Mouse (Mus musculus) retina, adult 2 months (tissue): Measurements from ENCODE around the gene Tmem242.

Experiments used
- DNase-seq: peaks from one replicate; pipeline ENCODE4 v3.0.0-alpha.2; 2012; ENCODE audit warnings: low read depth, low spot score

The Tmem242 gene

DNA sequence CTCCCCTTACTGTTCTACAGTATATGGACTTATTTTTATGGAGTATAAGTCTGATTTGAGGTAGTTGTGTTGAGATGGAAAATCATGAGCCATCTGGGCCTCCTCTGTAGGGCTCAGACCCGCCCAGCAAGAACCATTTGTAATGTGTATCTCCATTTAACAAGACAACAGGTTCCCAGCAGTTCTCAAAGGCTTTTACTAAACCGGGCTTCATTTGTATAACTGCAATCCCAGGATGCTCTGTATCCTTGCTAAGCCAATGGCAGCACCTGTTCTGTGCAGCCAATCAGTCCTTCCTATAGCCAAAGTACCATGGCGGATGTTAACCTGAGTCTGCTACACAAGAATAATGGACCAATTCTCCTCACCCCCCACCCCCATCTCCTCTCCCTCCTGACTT, 23.5 kb downstream of the Tmem242 start:
- DNase-seq: no peak

DNA sequence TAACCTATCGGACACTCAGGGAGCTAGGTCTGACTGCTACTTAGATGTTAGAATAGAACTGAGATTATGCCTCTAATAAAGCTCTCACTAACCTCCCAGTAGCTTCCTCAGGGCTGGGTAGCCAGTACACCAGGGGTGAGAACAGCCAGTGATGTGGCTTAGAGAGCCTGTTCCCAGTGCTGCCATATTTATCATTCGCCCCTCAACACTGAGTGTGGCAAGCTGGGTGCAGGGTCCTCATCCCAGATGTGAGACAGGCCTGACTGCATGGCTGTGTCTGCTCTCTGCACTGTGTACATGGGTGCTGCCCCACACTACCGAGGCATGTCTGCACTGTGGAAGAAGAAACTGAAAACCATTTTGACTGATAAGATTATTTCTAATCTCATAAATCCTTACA, 26.0 kb downstream of the Tmem242 start:
- no peak for DNase-seq

DNA sequence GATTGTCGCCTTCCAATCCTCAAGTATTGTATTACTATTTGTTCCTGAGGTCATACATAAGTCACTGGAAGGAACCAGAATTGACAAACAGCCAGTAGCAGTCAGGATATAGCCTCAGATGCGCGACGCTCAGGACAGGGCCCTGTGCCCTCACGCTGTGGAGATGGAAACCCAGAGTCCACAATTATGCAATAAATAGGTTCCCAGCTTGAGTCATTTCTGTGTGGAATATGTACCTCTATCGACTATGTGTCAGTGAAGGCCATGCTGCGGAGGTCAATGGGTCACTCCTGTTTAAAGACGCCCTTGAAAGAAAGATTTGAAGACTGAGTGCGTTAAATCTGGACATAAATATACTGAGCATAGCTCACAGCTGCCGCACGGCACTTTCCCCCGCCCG, 26.7 kb downstream of the Tmem242 start:
- DNase-seq: no peak

DNA sequence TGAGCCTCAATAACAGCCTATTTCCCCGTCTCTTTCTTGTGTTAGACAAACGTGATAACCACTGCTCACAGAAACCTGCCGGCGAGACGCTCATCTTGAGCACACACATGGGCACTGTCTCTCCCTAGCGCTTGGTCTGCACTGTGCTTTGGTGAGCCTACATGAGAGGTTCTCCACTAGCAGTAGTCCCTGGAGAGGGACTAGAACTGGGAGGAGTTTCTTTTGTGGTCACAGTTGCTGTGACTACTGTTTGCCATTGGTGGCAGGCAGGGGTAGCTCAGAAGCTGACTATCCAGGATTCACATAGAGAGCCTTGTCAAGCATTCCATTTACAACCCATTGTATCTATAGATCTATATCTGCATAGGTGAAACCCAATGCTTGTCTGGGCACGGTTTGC, 27.3 kb downstream of the Tmem242 start:
- no peak for DNase-seq

DNA sequence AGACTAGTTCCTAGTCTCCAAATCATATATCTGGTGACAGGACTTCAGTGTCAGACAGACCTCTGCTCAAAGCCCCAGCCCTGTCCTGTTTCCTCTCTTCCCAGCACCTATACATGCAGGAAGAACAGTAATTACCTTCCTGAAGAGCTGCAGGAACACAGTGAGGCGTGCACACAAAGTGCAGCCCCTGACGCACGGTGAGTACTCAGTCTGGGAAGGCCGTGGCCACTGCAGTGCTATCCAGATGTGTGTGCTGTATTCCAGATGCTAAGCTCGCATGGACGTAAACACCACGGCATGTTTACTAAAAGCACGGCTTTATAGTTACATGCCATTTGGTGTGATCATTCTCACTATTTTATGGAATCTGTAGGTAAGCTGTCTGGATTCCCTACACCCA, 27.8 kb downstream of the Tmem242 start:
- DNase-seq: no peak

DNA sequence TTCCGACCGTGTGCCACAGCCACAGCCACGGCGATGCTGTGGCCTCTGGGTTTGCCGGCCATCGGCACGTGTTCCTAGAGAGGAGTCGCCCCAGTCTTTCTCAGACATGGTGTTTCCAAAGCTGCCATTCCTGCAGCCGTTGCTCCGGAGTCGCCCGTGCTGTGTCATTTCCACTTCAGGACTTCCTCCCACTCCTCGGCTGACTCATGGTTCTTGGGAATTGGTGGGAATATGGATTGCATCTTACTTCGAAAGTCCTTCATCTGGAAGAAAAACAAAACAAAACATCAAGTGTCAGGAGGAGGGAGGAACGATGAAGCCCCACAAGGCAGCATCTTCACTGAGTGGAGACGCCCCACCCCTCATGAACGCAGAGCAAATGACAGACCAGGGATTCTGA, 28.9 kb downstream of the Tmem242 start:
- no peak for DNase-seq

DNA sequence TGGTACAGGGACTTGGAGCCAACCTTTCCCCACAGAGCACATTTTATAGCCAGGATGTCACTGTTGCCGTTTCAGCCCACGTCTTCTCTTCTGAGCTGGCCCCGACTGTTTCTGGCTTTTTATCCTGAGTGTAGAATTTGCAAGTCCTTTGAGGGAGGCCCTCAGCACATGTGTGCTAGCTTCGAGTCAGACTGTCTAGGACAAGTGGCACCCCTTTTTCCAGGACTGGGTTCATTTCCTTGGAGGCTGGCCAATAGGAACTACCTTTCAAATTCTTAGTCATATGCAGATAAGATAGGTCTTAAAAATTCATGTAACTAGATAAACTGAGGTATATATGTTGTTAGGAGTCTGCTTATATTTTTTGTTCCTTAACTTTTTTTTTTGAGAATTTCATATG, 29.7 kb downstream of the Tmem242 start:
- DNase-seq: no peak

DNA sequence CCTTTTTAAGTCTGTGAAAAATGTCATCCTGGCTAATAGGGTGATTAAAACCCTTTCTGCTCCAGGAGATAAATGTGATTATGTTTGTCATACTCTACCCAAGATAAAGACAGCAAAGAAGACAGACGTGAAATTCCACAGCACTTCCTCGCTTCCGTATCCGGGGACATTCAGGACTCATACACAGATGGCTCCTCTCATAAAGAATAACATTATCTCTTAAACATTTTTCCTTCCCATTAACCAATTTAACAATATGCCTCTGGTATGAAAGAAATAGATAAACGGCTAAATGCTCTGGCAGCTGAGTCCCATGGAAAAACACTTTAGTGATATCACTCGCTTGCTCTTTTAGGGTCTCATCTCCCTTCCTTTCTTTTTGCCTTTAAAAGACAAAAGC, 33.0 kb downstream of the Tmem242 start:
- no peak for DNase-seq

DNA sequence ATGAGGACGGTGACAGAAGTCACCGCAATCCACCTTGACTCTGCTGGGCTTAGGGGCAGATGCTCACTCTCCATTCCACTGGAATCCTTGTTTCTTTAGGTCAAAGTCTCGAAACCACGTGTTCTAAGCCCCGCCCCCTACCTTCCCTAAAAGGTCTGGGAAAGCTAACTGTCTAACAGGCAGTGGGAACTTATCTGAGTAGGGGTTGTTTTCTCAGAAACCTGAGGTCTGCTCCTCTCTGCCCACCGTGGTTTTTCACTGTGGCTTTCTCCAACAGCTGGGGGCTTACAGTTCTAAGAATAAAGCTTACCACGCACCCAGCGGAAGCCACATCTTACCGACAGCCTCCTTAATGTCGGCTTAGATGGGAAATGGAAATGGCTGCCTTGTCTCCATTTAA, 33.5 kb downstream of the Tmem242 start:
- DNase-seq: no peak

DNA sequence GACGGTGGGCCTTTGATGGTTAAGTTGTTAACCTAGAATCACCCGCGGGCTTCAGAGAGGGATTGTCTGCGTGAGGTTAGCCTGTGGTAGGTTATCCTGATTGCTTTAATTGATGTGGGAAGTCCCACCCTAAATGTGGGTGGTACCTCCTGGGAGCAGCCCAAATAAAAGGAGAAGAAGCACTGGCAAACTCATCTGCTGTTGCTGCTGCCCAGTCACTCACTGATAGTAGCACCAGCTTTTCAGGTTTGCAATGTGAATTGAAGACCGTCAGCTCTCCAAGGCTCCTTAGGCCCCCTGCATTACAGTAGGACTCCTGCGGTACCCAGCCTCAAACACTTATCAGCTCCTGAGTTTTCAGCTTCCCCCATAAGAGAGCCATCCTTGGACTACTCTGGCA, 36.2 kb downstream of the Tmem242 start:
- DNase-seq: no peak

DNA sequence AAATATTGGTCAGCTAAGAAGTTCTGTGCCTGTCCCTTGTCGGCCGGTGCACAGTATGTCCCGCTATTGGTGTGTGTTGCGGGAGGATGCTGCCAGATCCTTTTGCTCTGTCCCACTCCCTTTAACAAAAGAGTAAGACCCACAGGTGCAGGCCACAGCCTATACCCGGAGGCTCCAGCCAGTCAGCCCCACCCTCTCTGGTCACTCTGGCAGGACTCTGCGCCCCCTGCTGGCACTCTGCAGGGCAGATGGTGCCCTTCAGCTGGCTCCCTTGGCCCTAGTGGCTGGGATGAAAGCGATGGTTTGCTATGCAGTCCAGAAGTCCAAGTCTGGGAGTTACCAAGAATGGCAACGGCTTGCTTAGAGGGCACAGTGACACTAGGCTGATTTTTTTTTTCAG, 37.4 kb downstream of the Tmem242 start:
- peak; percentile 52 for DNase-seq

DNA sequence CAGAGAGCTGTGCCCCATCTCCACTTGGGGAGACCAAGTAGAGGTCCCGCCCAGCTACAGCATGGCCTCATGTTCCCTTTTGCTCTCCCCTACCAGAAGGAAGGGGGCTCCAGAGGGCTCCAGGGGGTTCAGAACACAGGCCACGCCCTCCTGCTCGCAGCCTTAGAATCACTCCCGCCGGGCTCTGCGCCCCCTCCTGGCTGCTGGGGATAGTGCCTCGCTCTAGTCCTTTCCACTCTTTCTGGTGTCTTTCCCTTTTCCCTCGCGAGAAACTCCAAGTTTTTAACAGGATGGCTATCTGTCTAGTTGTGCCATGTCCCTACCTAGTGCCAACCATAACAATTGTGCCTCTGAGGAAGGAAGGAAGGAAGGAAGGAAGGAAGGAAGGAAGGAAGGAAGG, 38.0 kb downstream of the Tmem242 start:
- DNase-seq: peak; percentile 18

DNA sequence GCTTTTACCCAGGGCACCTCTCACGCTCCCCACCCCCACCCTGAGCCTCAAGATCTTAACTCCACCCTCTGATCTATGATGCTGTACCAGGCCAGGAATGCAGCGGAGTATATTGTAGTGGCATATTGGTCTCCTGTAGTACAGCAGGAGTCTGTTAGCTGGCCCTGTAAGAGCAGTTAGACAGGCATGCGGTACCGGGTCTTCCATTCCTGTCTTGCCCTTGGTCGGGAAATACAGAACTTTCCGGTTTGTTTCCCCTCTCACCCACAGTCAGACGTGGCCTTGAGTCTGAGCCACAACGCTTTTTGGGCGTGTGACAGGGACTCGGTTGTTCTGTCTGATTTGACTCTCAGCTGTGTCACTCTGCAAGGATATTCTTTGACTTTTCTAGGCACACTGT, 38.8 kb downstream of the Tmem242 start:
- DNase-seq: no peak

DNA sequence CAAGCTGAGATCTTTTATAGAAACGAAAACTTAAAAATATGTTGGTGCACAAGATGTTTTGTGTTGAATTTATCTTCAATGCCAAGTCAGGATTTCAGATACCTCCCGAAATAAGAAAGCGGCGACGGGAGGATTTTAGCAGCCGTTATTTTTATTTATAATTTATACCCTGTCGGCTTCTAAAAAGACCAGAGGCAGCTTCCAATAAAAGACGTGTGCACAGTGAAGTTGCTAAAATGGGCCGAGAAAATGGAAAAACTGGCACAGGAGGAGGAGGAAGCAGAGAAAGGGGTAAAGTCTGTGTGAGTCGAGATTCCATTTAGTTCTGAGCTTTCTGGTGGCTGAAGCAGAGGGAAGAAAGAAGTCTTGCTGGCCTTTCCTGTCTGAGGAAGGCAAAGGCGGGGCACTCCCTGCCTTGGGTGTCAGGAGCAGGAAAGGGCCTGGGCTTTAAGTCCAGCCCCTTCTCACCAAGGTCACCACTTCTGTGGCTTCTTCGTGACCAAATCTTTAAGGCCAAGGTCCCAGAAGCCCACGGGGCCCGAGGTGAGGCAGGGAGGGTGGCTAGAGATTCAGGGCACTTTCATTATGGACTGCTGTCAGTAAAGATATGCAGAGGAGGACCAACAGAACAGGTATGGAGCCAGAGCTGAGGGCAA, 39.5 kb downstream of the Tmem242 start:
- no peak for DNase-seq

DNA sequence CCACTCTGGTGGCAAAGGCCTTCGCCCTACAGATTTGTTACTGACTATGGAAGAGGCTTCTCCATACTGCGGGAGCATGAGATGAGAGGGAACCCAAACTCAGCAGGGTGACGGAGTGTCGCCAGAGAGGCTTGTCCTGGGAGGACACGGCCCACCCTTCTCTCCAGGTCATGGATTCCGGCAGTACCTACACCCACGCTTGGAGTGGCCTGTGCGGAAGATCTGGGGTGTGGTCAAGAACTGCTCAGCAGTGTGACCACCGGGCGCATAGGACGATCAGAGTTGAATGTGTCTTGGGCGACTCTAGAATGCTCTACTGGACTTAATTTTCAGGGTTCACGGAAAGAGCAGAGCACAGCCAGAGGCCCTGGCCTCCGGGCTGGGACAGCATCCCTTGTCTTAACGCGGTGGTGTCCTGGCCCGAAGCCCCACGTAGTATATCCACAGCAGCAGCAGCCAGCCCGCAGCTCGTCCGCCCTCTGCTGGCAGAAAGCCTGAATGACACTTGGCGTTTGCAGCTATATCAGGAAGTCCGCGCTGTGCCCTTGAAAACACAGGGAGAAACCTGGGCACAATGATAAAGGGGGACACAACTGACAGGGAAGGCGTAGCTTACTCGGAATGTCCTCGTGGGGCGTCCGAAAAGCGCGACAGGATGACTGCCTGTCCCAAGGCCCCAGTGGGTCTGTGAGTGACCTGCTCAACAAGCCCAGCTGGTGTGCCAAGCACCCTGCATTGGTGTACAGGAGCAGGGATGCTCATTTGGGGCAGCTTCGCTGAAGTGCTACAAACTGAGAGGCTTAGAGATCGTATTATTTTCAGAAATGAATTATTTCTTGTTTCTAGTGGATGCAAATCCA, 42.7 kb downstream of the Tmem242 start:
- peak; percentile 46 for DNase-seq

DNA sequence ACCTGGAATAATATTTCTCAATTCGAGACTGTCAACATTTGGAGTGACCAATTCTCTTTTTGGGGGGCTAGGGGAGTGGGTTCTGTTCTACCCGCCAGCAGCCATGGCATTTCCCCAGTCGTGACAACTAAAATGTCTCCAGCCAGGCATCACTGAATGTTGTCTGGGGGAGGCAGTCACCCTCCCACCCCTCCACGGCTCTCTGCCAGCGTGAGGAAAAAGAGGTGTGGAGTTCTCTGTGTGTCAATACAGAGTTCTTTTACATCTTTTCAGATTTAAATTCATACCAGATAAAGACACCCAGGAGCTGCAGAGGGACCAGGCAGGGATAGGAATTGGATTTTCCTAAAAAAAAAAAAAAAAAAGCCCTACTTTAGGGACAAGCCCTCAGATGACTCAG, 43.8 kb downstream of the Tmem242 start:
- no peak for DNase-seq

DNA sequence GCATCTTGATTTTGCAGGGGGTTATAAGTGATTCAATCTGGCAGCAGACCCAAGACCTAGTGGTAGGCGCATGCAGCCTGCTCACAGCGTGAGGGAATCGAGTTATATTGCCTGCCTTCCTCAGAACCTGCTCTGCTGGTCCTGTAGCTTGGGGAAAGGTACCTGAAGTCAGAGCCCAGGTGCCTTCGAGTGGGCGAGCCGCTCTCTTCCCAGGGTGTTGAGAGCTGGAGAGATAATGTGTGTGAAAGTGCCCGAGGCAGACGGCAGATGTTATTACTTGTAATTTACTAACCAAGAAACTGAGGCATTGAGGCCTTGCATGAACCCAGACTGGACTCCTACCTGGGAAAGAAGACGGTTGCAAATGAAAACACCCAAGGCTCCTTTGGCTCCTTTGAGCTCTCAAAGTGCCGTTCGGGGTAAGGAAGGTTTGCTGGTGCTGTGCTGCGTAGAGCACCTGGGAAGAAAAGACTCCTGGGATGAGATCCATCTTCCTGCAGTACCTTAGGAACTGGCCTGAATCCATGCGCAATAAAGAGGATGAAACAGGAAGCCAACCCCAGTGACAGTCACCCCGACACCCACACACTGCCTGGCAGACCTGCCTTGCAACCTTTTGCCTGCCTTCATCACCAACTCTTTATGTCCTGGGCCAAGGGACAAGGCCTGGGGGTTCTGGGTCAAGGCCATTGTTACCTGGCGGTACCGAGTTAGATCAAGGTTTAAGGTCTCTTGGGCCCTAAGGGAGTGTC, 44.4 kb downstream of the Tmem242 start:
- DNase-seq: no peak

DNA sequence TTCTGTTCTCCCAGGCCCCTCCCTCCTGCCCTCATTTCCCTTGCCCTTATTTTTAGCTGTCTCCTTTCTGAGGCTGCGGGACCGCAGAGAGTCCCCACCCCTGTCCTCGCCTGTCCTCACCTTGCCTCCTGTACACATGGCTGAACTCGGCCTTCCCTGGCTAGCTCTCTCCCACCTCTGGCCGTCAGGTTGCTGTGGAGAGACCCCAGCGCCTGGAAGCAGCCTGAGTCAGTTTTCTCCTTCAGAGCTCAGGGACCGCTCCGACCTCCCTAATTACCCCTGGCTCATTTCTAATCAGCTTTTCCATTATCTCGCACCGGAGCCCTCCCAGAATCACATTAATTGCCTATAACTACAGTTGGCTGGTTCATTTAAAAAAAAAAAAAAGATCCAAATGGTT, 49.4 kb downstream of the Tmem242 start:
- DNase-seq: no peak

DNA sequence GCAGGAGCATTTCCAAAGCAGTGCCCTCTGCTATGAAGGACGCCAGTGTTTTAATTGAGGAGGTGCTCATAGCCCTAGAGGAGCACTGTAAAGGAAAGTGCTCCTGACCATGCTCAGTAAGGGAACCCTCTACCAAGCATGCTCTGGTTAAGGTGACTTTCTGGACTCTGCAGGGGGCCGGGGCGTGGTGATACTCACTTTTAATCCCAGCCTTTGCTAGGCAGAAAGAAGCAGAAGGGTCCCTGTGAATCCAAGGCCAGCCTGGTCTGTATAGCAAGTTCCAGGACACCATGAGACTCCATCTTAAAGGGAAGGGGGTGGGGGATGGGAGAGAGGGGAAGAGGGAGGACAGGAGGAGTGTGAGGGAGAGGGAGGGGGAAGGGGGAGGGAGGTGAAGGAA, 51.7 kb downstream of the Tmem242 start:
- DNase-seq: no peak

DNA sequence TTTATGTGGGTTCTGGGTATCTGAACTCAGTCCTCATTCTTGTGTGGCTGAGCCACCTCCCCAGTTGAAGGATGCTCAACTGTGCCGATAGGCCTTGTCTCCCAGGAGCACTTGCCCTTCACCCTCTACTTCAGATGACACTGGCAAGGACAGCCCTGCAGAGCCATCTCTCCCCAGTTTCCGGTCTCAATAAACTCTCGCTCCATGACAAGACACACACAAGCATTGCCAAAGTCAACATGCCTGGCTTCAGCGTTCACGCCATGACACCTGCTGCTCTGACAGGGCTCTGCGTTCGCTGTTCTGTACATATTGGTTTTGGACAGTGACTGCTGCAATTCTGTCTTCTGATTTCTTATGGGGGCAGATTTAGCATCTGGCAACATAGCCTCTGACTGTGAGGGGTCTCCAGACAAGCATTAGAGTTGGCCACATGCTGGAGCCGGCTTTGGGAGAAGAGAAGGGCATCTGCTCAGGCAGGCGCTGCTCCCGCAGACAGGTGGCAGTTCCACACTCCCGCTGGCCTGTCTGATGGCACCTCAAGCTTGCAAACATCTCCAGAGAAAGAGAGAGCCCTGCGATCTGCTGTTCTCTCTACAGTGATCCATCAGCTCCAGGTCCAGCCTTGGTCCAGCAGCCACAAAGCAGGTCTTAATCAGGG, 53.0 kb downstream of the Tmem242 start:
- no peak for DNase-seq

DNA sequence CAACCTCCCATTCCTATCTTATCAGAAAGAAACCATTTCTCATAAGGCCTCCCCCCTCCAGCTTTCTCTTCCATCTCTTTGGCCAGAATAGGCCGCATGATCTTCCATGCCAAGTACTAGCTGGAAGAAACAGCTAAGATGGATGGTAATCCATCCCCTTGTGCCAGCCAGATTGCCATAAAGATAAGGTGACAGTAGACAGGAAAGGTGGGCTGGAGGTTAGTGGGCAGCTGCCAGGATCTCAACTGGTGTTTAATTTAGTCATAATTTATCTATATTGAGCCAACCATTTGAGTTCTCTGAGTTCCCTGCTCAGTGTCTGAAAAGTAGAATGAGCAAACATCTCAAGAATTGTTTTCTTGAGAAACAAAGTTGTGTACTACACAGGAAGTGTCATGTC, 54.4 kb downstream of the Tmem242 start:
- DNase-seq: no peak

DNA sequence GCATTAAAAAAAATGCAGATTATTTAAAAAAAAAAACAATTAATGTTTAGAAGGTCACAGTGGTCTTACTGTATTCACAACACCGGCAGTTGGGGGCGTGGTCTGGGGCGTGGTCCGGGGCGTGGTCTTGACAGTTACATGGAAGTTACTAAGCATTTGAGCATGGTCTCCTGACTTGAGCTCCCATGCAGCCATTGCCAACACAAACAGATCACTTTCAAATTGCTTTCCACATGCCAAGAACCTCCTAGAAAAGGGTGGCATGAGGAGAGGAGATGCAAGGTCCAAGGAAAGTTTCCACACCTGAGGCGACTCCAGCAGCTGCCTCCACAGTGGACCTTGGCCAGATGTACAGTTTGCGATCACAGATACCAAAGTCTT, 62.1 kb downstream of the Tmem242 start:
- DNase-seq: no peak
